Comparison of ENCODE assay signal across 14 mouse cellular contexts in the genomic region with DNA sequence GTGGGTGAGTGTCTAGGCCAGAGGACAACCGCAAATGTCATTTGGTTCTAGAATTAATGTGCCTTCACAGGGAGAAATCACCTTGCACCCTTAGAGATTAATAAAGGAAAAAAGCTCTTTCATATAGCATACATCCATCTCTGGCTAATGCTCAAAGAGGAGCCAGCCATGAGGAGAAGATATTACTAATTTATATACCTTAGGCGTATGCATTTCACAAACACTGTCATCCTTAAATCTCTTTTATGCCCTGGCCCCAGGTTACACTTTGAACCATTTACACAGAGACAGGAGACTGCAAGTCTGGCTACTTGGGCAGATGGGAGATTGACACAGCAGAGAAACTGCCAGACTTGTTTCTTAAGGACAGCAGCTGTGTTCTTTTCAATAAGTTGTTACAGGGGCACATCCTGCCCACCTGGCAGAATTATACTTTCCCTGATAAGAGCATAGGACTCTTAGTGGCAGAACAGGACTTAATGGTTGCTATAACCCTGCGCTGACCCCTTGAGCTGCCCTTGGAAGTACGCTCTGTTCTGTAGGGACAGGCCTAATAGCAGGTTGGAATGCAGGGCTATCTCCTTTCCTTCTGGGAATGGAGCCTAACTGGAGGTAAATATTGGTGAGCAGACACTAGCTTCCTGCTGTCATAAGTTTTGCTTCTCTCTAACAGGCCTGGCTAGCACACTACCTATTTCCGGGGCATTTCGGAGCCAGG. TPM values are rescaled to one million over a fixed set of nuclear protein-coding genes. Genes with fewer than 3 reads are reported as not detected.
DNase-seq lines count a peak whose midpoint lies in the region; ATAC-seq lines count a peak whose summit lies in the region.
"Had no signal": no experiment of that assay in that cellular context is flagged by ENCODE, and none has a peak within 500 bp of the region (broad histone marks: within the 10 kb centered on the region; RNA-seq: fewer than 3 reads in every experiment).

No protein-coding gene starts in this region.

- no peaks in the 10 kb centered on the region for H3K36me3 ChIP-seq in kidney, embryonic 16.5 days (ENCODE audit: insufficient read depth, low read length)
- H3K36me3 ChIP-seq in forebrain, embryonic 14.5 days (ENCODE audit: control insufficient read depth, insufficient read depth, low read length), result no peaks in the 10 kb centered on the region

- no peaks in the 10 kb centered on the region for H3K27me3 ChIP-seq in kidney, embryonic 16.5 days (ENCODE audit: insufficient read depth, low read length)
- no peaks in the 10 kb centered on the region for H3K27me3 ChIP-seq in forebrain, embryonic 14.5 days (replicated peaks; ENCODE audit: control insufficient read depth, insufficient read depth, low read length)

- no peak for DNase-seq in kidney, adult 11 months
- peak; percentile 5 for DNase-seq in 3T3-L1 (ENCODE audit: low read depth, low spot score)
- peak; percentile 31 for DNase-seq in embryo, embryonic 10.5 days (ENCODE audit: low spot score)
- peak; percentile 10 to 24 for DNase-seq in heart, postnatal 10 days
- DNase-seq in right cerebral cortex, postnatal 25 days, result no peak
- DNase-seq in forebrain, embryonic 14.5 days (ENCODE audit: low spot score), result no peak
- no peak for DNase-seq in frontal cortex, adult 2 months (ENCODE audit: extremely low spot score in 1 of 2, low spot score in 1 of 2)
- DNase-seq: kidney, postnatal 36 days; lung, postnatal 14 days; thymus, postnatal 36 days had no signal

- no peaks in the 10 kb centered on the region; the same call in 1 of the 2 replicates for H3K9me3 ChIP-seq in kidney, embryonic 16.5 days (ENCODE audit: low read length)
- no peaks in the 10 kb centered on the region for H3K9me3 ChIP-seq in forebrain, embryonic 14.5 days (replicated peaks; ENCODE audit: control insufficient read depth, low read length)

- no peak overlapping the region for H3K4me2 ChIP-seq in kidney, embryonic 16.5 days (replicated peaks; ENCODE audit: low read depth, low read length)
- H3K4me2 ChIP-seq in forebrain, embryonic 14.5 days (ENCODE audit: low read length), result no peak overlapping the region

- H3K4me3 ChIP-seq in kidney, embryonic 16.5 days (ENCODE audit: low read length), result no peak overlapping the region
- H3K4me3 ChIP-seq in forebrain, embryonic 14.5 days (ENCODE audit: low read depth, low read length), result no peak overlapping the region
- H3K4me3 ChIP-seq: myocyte had no signal

- ATAC-seq in kidney, embryonic 16.5 days (ENCODE audit: low FRiP score, low TSS enrichment), result no peak
- ATAC-seq in forebrain, embryonic 14.5 days, result no peak

- 43% methylated on average over 6 of the region's 6 CpGs for WGBS in kidney, embryonic 16.5 days
- WGBS in forebrain, embryonic 14.5 days, result 96% methylated on average over 6 of the region's 6 CpGs

- intact Hi-C loops in heart, postnatal 10 days (cut with DNase I), result no loop called here

- H3K4me1 ChIP-seq in kidney, embryonic 16.5 days (ENCODE audit: insufficient read depth, low read length), result peaks cover 32% of the 10 kb centered on the region
- no peaks in the 10 kb centered on the region for H3K4me1 ChIP-seq in forebrain, embryonic 14.5 days (ENCODE audit: control insufficient read depth, insufficient read depth, low read length)

- H3K27ac ChIP-seq in kidney, embryonic 16.5 days (ENCODE audit: low read length), result peak overlapping the region; percentile 56; the same call in 1 of the 2 replicates
- H3K27ac ChIP-seq in forebrain, embryonic 14.5 days (ENCODE audit: low read depth, low read length), result no peak overlapping the region

- no peak overlapping the region for H3K9ac ChIP-seq in kidney, embryonic 16.5 days (replicated peaks; ENCODE audit: low read length)
- no peak overlapping the region for H3K9ac ChIP-seq in forebrain, embryonic 14.5 days (ENCODE audit: low read length)

RNA-seq across cellular contexts. Expression of a gene that starts 9.2 kb away (rescaled TPM):
- polyA plus RNA-seq in kidney, embryonic 16.5 days (2015; fragmentation: Nextera tagmentation; extraction: Ambion mirVana), result 0.17 TPM in 1 of 2 replicates, not detected in the other
- not detected for total RNA-seq in heart, postnatal 10 days (2021)
- not detected in 2 replicates for polyA plus RNA-seq in forebrain, embryonic 14.5 days (2014; fragmentation: Nextera tagmentation; extraction: Ambion mirVana)
- not detected in 2 replicates for polyA plus RNA-seq in frontal cortex, adult 2 months (2012; rRNA removed)
- polyA plus RNA-seq: embryonic facial prominence, embryonic 11.5 days; heart, embryonic 14.5 days; myocyte had no signal

RNA-seq across cellular contexts. Expression of a gene that starts 37.6 kb away (rescaled TPM):
- polyA plus RNA-seq in kidney, embryonic 16.5 days (2015; fragmentation: Nextera tagmentation; extraction: Ambion mirVana), result 0.29 and 0.71 TPM in 2 replicates
- 1 to 10 TPM; 1.3 to 2.2 TPM for total RNA-seq in heart, postnatal 10 days (2021)
- 0.20 and 0.37 TPM in 2 replicates for polyA plus RNA-seq in forebrain, embryonic 14.5 days (2014; fragmentation: Nextera tagmentation; extraction: Ambion mirVana)
- polyA plus RNA-seq in frontal cortex, adult 2 months (2012; rRNA removed), result not detected in 2 replicates
- polyA plus RNA-seq: myocyte had no signal

RNA-seq across cellular contexts. Expression of a gene that starts 43.1 kb away (rescaled TPM):
- 77.6 and 115 TPM in 2 replicates for polyA plus RNA-seq in kidney, embryonic 16.5 days (2015; fragmentation: Nextera tagmentation; extraction: Ambion mirVana)
- total RNA-seq in heart, postnatal 10 days (2021), result 10 to 100 TPM; 24.1 to 54.7 TPM
- polyA plus RNA-seq in forebrain, embryonic 14.5 days (2014; fragmentation: Nextera tagmentation; extraction: Ambion mirVana), result 0.47 and 0.57 TPM in 2 replicates
- polyA plus RNA-seq in frontal cortex, adult 2 months (2012; rRNA removed), result 1.6 and 1.8 TPM in 2 replicates
- polyA plus RNA-seq: embryonic facial prominence, embryonic 11.5 days; myocyte had no signal

Comparison
In these comparisons a context has a peak if more than half of its experiments do, and no peak if none do; other contexts are left out.
1. DNase-seq: peak in 3T3-L1 (single experiment), embryo, embryonic 10.5 days (single experiment) and heart, postnatal 10 days (2 of 2); none in kidney, adult 11 months (single experiment), right cerebral cortex, postnatal 25 days (single experiment), forebrain, embryonic 14.5 days (single experiment) and frontal cortex, adult 2 months (0 of 2).
2. RNA of a gene that starts 43.1 kb away (polyA plus RNA-seq): 77.6 to 115 TPM in kidney, embryonic 16.5 days; 1.6 to 1.8 TPM in frontal cortex, adult 2 months and 0.47 to 0.57 TPM in forebrain, embryonic 14.5 days; every median in the first group is over 10 times any median in the second.